Mouse (Mus musculus) liver, postnatal 0 days (tissue): ENCODE data around the gene Hirip3. TPM values are rescaled to one million over a fixed set of nuclear protein-coding genes. Genes with fewer than 3 reads are reported as not detected.
A peak's percentile ranks its signal among the peaks of the same experiment; 100 is the strongest.

Experiments used
- ATAC-seq: fragments of 200-750 bp; cut with Nextera tagmentation; 2 replicates; pipeline ENCODE4 v1.8.0; 2017; ENCODE audit warnings: mild to moderate bottlenecking, moderate library complexity
- DNase-seq: peaks from one replicate; pipeline ENCODE4 v3.0.0-alpha.2; 2016
- H3K27ac ChIP-seq: fragments of 300-500 bp; sonication (generic); 2 replicates; pipeline ENCODE4 v1.5.1; 2014; ENCODE audit warnings: antibody characterized with exemption, moderate library complexity, mild to moderate bottlenecking, low read depth
- H3K27me3 ChIP-seq: fragments of 300-500 bp; sonication (generic); 2 replicates; pipeline ENCODE4 v1.6.1; 2014; ENCODE audit warnings: low read length, control low read depth, mixed read lengths; ENCODE audit not compliant: insufficient read depth
- H3K36me3 ChIP-seq: fragments of 300-500 bp; sonication (generic); replicated peaks from 2 replicates; pipeline ENCODE4 v1.6.1; 2014; ENCODE audit warnings: mild to moderate bottlenecking, control low read depth, low read length, moderate library complexity, mixed read lengths; ENCODE audit not compliant: insufficient read depth
- H3K4me1 ChIP-seq: fragments of 300-500 bp; sonication (generic); 2 replicates; pipeline ENCODE4 v1.6.1; 2014; ENCODE audit warnings: antibody characterized with exemption, mild to moderate bottlenecking, control low read depth; ENCODE audit not compliant: insufficient read depth
- H3K4me2 ChIP-seq: fragments of 300-500 bp; sonication (generic); 2 replicates; pipeline ENCODE4 v1.6.1; 2014; ENCODE audit warnings: low read depth, mild to moderate bottlenecking, low read length, moderate library complexity, mixed read lengths
- H3K4me3 ChIP-seq: fragments of 300-500 bp; sonication (generic); 2 replicates; pipeline ENCODE4 v1.5.1; 2014; ENCODE audit warnings: low read depth, low read length
- H3K9ac ChIP-seq: fragments of 300-500 bp; sonication (generic); replicated peaks from 2 replicates; pipeline ENCODE4 v1.6.1; 2014; ENCODE audit warnings: mild to moderate bottlenecking, moderate library complexity
- H3K9me3 ChIP-seq: fragments of 300-500 bp; sonication (generic); 2 replicates; pipeline ENCODE4 v1.6.1; 2016; ENCODE audit warnings: mild to moderate bottlenecking, control low read depth, low read length, mixed read lengths
- CTCF ChIP-seq: sonication (generic); IDR thresholded peaks from 2 replicates; pipeline ENCODE4 v1.5.1; 2016; ENCODE audit warnings: antibody characterized with exemption, low read depth
- EP300 ChIP-seq: IDR thresholded peaks from 2 replicates; pipeline ENCODE4 v1.6.1; 2016; ENCODE audit warnings: antibody characterized with exemption, low read depth, mild to moderate bottlenecking
- WGBS: fragments of 180-500 bp; shearing (Covaris S2); extraction: QIAGEN DNeasy Blood & Tissue Kit; methylation state at CpG from one replicate; pipeline ENCODE4 v1.1.7; 2014; ENCODE audit not compliant: insufficient replicate concordance; 5-methylcytosine and 5-hydroxymethylcytosine counted together
- polyA plus RNA-seq: library from polyadenylated mRNA; unstranded; fragments of >200 nt; fragmentation: Nextera tagmentation; extraction: Ambion mirVana; gene quantifications from 2 replicates; pipeline ENCODE4 v1.2.1, GENCODE M21; 2015

Gene Hirip3
- polyA plus RNA-seq, 1 experiment from 2014 or later = 7.2 TPM

- Histone ChIP-seq H3K4me2 (peak overlapping the region; percentile 95), H3K4me3 (peak overlapping the region; percentile 72), H3K36me3 (peaks cover 53% of the 10 kb centered on the region), H3K9ac (peak overlapping the region; percentile 78), H3K27me3 (no peaks in the 10 kb centered on the region), H3K4me1 (peaks cover 17% of the 10 kb centered on the region), H3K27ac (peak overlapping the region; percentile 24; the same call in 1 of the 2 replicates), H3K9me3 (no peaks in the 10 kb centered on the region)
- TF ChIP-seq CTCF (no peak), EP300 (no peak)
- ATAC-seq (no peak), DNase-seq (no peak)
- WGBS = 49% methylated on average over 5 of the region's 5 CpGs
These were observed 785 bp upstream of the Hirip3 start for GRCm38 (mm10) chr7:126860987-126861386.

- ATAC-seq (peak; percentile 82), DNase-seq (peak; percentile 94)
- TF ChIP-seq EP300 (no peak; the same call in 1 of the 2 replicates), CTCF (no peak)
- Histone ChIP-seq H3K27me3 (no peaks in the 10 kb centered on the region), H3K9me3 (no peaks in the 10 kb centered on the region), H3K4me3 (peak within 1 kb of the TSS; percentile 72), H3K4me2 (peak within 1 kb of the TSS; percentile 95), H3K4me1 (peaks cover 17% of the 10 kb centered on the region), H3K27ac (peak within 1 kb of the TSS; percentile 24), H3K36me3 (peaks cover 53% of the 10 kb centered on the region), H3K9ac (peak within 1 kb of the TSS; percentile 78)
- under 1% methylated on average over 41 of the region's 41 CpGs for WGBS
These were observed 494 bp downstream of the Hirip3 start, which contains the start of gene Ino80e for GRCm38 (mm10) chr7:126862147-126862784. TSS of gene Ino80e (minus strand) at chr7:126862377.

GRCm38 (mm10) chr7:126863791-126864190 is 2.0 kb downstream of the Hirip3 start:
- H3K9me3 ChIP-seq = no peaks in the 10 kb centered on the region
- peak overlapping the region; percentile 95 for H3K4me2 ChIP-seq
- no peak overlapping the region for H3K27ac ChIP-seq
- peak overlapping the region; percentile 72 for H3K4me3 ChIP-seq
- WGBS = 52% methylated on average over 6 of the region's 6 CpGs
- H3K36me3 ChIP-seq = peaks cover 52% of the 10 kb centered on the region
- peak overlapping the region; percentile 78 for H3K9ac ChIP-seq
- no peaks in the 10 kb centered on the region for H3K27me3 ChIP-seq
- DNase-seq = no peak
- TF ChIP-seq CTCF (no peak), EP300 (no peak)
- H3K4me1 ChIP-seq = peaks cover 17% of the 10 kb centered on the region
- no peak for ATAC-seq

GRCm38 (mm10) chr7:126867534-126867933 is 5.8 kb downstream of the Hirip3 start:
- no peak for TF ChIP-seq CTCF
- no peak for TF ChIP-seq EP300
- ATAC-seq = no peak
- no peak for DNase-seq
- Histone ChIP-seq H3K27me3 (no peaks in the 10 kb centered on the region), H3K4me2 (no peak overlapping the region), H3K27ac (no peak overlapping the region), H3K4me1 (peaks cover 8% of the 10 kb centered on the region), H3K9ac (no peak overlapping the region), H3K36me3 (peaks cover 74% of the 10 kb centered on the region), H3K9me3 (no peaks in the 10 kb centered on the region), H3K4me3 (no peak overlapping the region)
- 94% methylated on average over 2 of the region's 2 CpGs for whole genome bisulfite sequencing

- Histone ChIP-seq H3K27me3 (no peaks in the 10 kb centered on the region), H3K27ac (no peak overlapping the region), H3K4me1 (peaks cover 3% of the 10 kb centered on the region), H3K9me3 (no peaks in the 10 kb centered on the region), H3K9ac (no peak overlapping the region), H3K36me3 (peaks cover 79% of the 10 kb centered on the region), H3K4me3 (no peak overlapping the region), H3K4me2 (no peak overlapping the region)
- TF ChIP-seq CTCF (no peak), EP300 (no peak)
- 80% methylated on average over 12 of the region's 12 CpGs for WGBS
- ATAC-seq = no peak
- DNase-seq = no peak
These were observed 6.2 kb downstream of the Hirip3 start for GRCm38 (mm10) chr7:126868003-126868402.

- Histone ChIP-seq H3K4me3 (no peak overlapping the region), H3K9ac (no peak overlapping the region), H3K4me2 (no peak overlapping the region), H3K9me3 (no peaks in the 10 kb centered on the region), H3K36me3 (peaks cover 86% of the 10 kb centered on the region), H3K4me1 (no peaks in the 10 kb centered on the region), H3K27me3 (no peaks in the 10 kb centered on the region), H3K27ac (no peak overlapping the region)
- no peak for ATAC-seq
- no peak for TF ChIP-seq EP300
- no peak for TF ChIP-seq CTCF
- no peak for DNase-seq
- WGBS = 88% methylated on average over 23 of the region's 23 CpGs
These were observed 8.2 kb downstream of the Hirip3 start for GRCm38 (mm10) chr7:126869780-126870519.
